Mouse (Mus musculus) spleen, adult 2 months (tissue): Measurements from ENCODE around the gene 9130008F23Rik.

ENCODE experiments used
- CTCF ChIP-seq: fragments of 200-500 bp; IDR thresholded peaks from 2 replicates; pipeline ENCODE4 v1.5.1; 2011; ENCODE audit warnings: mild to moderate bottlenecking, inconsistent platforms; ENCODE audit not compliant: insufficient read depth, insufficient read length, insufficient replicate concordance; ENCODE audit errors: extremely low read depth
- POLR2A ChIP-seq: fragments of 200-500 bp; IDR thresholded peaks from 2 replicates; pipeline ENCODE4 v1.6.1; 2011; ENCODE audit warnings: low read depth, low read length, inconsistent platforms

GRCm38 (mm10) chr17:40831870-40832269 lies 48.5 kb downstream of the 9130008F23Rik start:
- TF ChIP-seq POLR2A: no peak
- TF ChIP-seq CTCF: no peak
